Mouse (Mus musculus): ENCODE results near the gene Chga. TPM values are rescaled to one million over a fixed set of nuclear protein-coding genes. Genes with fewer than 3 reads are reported as not detected.
A peak's percentile ranks its signal among the peaks of the same experiment; 100 is the strongest.

Chga gene
- polyA plus RNA-seq (2015; fragmentation: Nextera tagmentation; extraction: Ambion mirVana) = 96.0 and 102 TPM in 2 replicates

DNA sequence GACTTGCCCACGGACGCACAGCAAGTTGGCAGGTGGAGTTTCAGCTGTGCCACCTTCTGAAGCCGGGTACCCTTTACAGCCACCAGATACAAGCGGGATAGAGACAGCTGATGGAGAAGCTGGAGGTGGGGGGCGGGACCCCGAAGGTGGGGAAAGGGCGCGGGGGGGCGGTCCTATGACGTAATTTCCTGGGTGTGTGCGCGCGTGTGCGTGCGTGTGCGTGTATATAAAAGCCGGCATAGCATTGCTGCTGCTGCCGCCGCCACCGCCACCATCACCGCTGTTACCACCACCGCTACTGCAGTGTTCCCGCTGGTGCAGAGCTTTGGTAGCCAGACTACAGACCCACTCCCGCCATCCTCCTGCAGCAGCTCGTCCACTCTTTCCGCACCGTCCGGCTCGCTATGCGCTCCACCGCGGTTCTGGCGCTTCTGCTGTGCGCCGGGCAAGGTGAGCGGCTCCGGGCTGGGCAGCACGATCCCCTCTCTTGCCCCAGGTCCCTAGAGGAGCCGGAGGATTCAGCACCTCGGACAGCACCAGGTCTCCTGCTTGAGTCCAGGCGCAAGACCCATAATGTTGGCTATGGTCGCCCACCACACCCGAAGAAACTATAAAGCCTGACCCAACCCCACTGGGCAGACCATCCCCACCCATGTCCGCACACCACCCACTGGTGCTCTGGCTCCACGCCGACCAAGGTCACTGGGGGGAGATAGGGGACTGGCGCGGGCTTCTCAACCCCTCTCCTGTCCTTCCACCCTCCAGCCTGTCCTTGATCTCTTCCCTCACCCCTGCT lies at the start of gene Chga:
Chga (plus strand) TSS at position 249 of the 796 bp plus-strand sequence.
- H3K4me3 ChIP-seq = peak within 1 kb of the TSS; percentile 58

DNA sequence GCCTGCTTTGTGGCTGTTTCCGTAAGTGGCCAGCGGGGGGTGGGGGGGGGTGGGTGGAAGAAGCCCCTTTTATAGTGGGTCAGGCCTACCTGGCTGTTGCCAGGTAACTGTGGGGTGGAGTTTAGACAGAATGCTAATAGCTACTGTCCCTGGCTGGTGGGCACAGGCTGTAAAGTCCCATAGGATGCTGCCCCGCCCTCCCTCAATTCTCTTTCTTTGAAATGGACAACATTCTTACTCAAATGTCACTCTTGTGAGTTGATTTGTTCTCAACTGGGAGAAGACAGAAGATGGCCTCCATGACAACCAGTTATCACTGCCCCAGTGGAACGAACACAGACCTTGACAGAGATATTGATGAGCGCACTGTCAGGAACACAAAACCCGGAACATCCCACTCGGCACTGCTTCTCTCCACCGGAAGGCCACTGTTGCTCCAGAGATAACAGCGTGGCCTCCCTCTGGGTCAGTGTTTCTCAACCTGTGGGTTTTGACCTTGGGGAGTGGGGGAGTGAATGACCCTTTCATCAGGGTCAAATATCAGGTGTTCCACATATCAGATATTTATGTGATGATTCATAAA lies 49.5 kb upstream of the Chga start:
- no peaks in the 10 kb centered on the region for H3K4me1 ChIP-seq (replicated peaks)
- H3K4me2 ChIP-seq = no peak overlapping the region
- no peak for ATAC-seq (ENCODE audit: low FRiP score)
- H3K4me3 ChIP-seq = no peak overlapping the region
- H3K27ac ChIP-seq = no peak overlapping the region
- no peaks in the 10 kb centered on the region for H3K9me3 ChIP-seq
- H3K36me3 ChIP-seq = 0 out of 2 replicates have a peak, but pooled peaks cover 2% of the 10 kb centered on the region
- H3K9ac ChIP-seq = no peak overlapping the region
- no peaks in the 10 kb centered on the region for H3K27me3 ChIP-seq
- WGBS = 64% methylated on average over 9 of the region's 9 CpGs

More for the DNA sequence above, at the start of gene Chga:
- Histone ChIP-seq H3K9ac (peak within 1 kb of the TSS; percentile 79), H3K4me1 (replicated peaks) (peaks cover 41% of the 10 kb centered on the region), H3K27ac (peak within 1 kb of the TSS; percentile 87), H3K9me3 (no peaks in the 10 kb centered on the region), H3K4me2 (peak within 1 kb of the TSS; percentile 78), H3K36me3 (peaks cover 14% of the 10 kb centered on the region), H3K27me3 (peaks cover 14% of the 10 kb centered on the region)
- peak; percentile 81 for ATAC-seq (ENCODE audit: low FRiP score)
- 3% methylated on average over 48 of the region's 48 CpGs for WGBS

DNA sequence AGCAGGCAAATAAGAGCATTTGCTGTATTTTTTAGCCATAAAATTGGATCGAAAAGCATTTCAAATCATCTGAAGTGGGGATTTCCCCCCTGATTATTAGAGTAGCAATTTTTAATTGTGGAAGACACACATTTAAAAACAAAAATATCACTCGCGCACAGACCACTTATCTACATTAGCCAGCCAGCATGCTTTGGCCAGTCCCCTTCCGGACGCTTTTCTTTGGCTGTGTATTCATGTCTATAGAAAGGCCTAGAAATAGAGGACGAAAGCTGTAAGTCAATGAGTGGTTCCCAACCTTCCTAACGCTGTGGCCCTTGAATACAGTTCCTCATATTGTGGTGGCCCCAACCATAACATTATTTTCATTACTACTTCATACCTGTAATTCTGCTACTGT lies 48.8 kb upstream of the Chga start:
- ATAC-seq (ENCODE audit: low FRiP score) = no peak
- Histone ChIP-seq H3K4me3 (no peak overlapping the region), H3K4me2 (no peak overlapping the region), H3K4me1 (replicated peaks) (peaks cover 4% of the 10 kb centered on the region), H3K9me3 (no peaks in the 10 kb centered on the region), H3K36me3 (no peaks in the 10 kb centered on the region), H3K9ac (no peak overlapping the region), H3K27ac (no peak overlapping the region), H3K27me3 (no peaks in the 10 kb centered on the region)
- 95% methylated on average over 7 of the region's 7 CpGs for WGBS

DNA sequence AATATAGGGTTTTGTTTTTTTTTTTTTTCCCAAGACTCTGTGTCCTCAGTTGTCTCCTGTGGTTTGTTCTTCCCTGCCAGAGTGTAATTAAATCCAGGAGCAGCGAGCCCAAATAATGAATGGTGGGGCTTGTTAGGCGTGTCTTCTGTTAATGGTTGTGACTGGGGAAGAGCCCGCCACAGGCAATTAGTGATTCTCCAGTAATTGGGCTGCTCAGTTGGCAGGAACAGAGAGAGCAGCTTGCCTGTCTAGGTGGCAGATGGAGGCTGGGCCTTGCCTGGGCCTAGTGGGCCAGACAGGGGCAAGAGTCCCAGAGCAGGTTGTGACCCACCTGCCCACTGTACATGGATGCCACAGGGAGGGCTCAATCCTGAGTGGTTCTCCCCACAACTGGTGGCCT lies 43.4 kb upstream of the Chga start:
- H3K36me3 ChIP-seq = no peaks in the 10 kb centered on the region
- peaks cover 19% of the 10 kb centered on the region for H3K4me1 ChIP-seq (replicated peaks)
- no peak overlapping the region for H3K4me3 ChIP-seq
- no peaks in the 10 kb centered on the region for H3K9me3 ChIP-seq
- WGBS = 22% methylated on average over 3 of the region's 3 CpGs
- H3K27me3 ChIP-seq = no peaks in the 10 kb centered on the region
- peak overlapping the region; percentile 74 for H3K27ac ChIP-seq
- H3K4me2 ChIP-seq = no peak overlapping the region
- ATAC-seq (ENCODE audit: low FRiP score) = peak; percentile 85
- no peak overlapping the region for H3K9ac ChIP-seq

DNA sequence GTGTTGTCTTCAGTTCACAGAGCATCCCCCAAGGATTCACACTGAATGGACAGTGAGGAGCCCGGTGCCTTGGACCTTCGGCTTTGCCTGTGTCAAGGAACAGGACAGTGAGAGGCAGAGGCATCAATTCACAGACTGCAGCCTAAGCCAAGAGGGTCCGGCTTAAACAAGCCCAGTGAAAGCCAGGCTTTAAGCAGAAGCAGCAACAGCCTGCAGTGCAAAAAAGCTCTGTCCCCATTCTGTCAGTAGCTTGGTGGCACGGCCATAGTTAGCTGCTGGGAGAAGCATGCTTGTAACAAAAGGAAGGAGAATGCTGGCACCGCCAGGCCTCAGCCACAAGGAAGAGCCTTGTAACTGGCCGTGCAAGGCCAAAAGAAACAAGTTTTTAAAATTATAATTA lies 40.6 kb upstream of the Chga start:
- no peaks in the 10 kb centered on the region for H3K27me3 ChIP-seq
- H3K36me3 ChIP-seq = no peaks in the 10 kb centered on the region
- no peak overlapping the region for H3K27ac ChIP-seq
- no peak overlapping the region for H3K9ac ChIP-seq
- no peak overlapping the region for H3K4me3 ChIP-seq
- H3K9me3 ChIP-seq = no peaks in the 10 kb centered on the region
- ATAC-seq (ENCODE audit: low FRiP score) = no peak
- H3K4me1 ChIP-seq (replicated peaks) = peaks cover 19% of the 10 kb centered on the region
- H3K4me2 ChIP-seq = no peak overlapping the region
- 64% methylated on average over 6 of the region's 6 CpGs for WGBS

DNA sequence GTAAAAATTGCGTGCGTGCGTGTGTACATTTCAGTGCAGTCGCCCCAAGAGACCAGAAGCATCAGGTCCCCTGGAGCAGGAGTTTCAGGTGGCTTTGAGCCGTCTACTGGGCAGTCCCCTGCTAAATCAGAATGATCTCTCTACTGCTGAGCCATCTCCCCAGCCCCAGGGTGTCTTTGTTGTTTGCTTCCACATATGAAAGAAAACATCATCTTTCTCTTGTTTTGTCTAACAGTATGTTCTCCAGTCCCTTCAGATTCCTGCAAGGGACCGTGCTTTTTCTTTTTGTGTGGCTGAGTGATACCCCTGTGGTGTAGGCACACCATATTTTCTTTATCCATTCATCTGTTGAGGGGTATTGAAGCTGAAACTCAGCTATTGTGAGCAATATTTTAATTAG lies 40.0 kb upstream of the Chga start:
- no peak for ATAC-seq (ENCODE audit: low FRiP score)
- Histone ChIP-seq H3K27ac (no peak overlapping the region), H3K4me2 (no peak overlapping the region), H3K4me3 (no peak overlapping the region), H3K36me3 (no peaks in the 10 kb centered on the region), H3K9me3 (no peaks in the 10 kb centered on the region), H3K4me1 (replicated peaks) (peaks cover 19% of the 10 kb centered on the region), H3K27me3 (no peaks in the 10 kb centered on the region), H3K9ac (no peak overlapping the region)
- WGBS = 70% methylated on average over 6 of the region's 6 CpGs

DNA sequence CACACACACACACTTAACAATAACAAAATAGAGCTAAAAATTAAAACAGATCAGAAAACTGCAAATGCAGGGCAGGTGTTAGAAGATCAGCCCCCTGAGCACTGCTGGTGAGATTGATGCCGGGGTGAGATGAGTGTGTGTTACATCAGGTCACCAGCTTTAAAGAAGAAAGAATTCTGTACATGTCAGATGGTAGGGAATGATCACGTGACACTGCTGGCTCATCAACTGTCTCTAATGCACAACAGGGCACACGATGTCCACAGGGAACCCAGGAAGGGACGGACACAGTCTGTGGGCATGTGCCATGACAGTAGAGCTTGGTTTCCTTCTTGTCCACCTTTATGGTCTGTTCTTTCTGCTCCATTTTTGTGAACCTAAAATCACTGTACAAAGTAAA lies 38.6 kb upstream of the Chga start:
- Histone ChIP-seq H3K9ac (no peak overlapping the region), H3K36me3 (no peaks in the 10 kb centered on the region), H3K4me2 (no peak overlapping the region), H3K4me3 (no peak overlapping the region), H3K4me1 (replicated peaks) (peaks cover 13% of the 10 kb centered on the region), H3K27me3 (no peaks in the 10 kb centered on the region), H3K27ac (no peak overlapping the region), H3K9me3 (no peaks in the 10 kb centered on the region)
- no peak for ATAC-seq (ENCODE audit: low FRiP score)
- WGBS = 83% methylated on average over 4 of the region's 4 CpGs

DNA sequence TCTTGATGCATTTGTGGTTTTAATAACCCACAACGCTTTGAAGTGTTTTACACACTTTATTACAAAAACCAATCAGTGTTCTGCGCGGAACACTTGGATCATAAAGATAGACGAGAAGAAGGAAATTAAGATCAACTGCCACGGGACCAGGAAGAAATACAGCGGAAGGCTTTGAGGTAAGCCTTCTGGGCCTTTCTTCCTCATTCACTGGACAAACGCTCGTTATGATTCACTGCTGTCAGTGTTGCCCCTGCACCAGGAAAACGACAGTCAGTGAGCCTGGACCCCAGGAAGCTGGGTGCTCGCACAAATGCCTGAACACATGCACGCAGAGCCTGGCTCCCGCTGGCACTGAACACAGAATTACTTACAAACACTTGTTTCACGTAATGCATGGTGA lies 37.1 kb upstream of the Chga start:
- ATAC-seq (ENCODE audit: low FRiP score) = no peak
- no peaks in the 10 kb centered on the region for H3K36me3 ChIP-seq

DNA sequence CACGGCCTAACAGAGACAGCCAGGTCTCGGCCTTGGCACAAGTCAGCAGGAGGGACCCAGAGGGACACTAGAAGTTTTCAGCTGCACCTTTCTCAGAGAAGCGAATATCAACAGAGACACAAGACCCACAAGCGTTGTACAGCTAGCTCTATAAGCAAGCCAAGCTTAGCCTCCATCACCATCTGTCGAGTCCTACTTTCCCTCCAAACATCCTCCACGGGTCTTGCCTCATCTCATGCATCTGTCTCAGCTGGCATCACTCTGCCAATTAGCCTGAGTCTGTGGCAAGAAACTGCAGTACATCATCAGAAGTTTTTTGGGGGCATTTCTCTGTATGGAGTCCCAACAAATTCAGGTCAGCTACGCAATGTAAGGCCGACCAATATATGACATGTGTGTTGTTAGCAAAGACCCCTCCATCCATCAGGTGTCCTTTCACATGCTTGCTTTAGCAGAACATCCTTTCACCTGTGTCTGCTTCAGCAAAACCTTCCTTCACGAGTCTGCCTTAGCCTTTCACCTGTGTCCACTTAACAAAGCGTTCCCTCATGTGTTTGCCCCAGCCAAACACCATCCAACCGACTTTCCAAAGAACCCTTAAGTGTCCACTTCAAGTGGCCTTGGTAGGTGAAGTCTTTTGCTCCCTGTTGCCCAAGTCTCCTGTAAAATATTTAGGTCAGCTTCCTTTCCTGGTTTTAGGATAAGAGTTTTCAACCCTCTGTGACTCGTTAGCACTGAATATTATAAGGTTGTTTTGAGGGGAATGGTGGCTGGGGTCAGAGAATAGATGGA lies 34.6 kb upstream of the Chga start:
- H3K4me1 ChIP-seq (replicated peaks) = peaks cover 7% of the 10 kb centered on the region; the same call in 1 of the 2 replicates
- no peak overlapping the region for H3K27ac ChIP-seq
- H3K9me3 ChIP-seq = no peaks in the 10 kb centered on the region
- WGBS = 88% methylated on average over 12 of the region's 12 CpGs
- H3K36me3 ChIP-seq = no peaks in the 10 kb centered on the region
- ATAC-seq (ENCODE audit: low FRiP score) = no peak
- no peaks in the 10 kb centered on the region for H3K27me3 ChIP-seq
- H3K9ac ChIP-seq = no peak overlapping the region
- no peak overlapping the region for H3K4me3 ChIP-seq
- no peak overlapping the region for H3K4me2 ChIP-seq

More for the DNA sequence above, 37.1 kb upstream of the Chga start:
- no peaks in the 10 kb centered on the region for H3K27me3 ChIP-seq
- WGBS = 77% methylated on average over 13 of the region's 13 CpGs
- no peaks in the 10 kb centered on the region for H3K9me3 ChIP-seq
- no peak overlapping the region for H3K4me3 ChIP-seq
- H3K9ac ChIP-seq = no peak overlapping the region
- H3K4me1 ChIP-seq (replicated peaks) = peaks cover 11% of the 10 kb centered on the region; the same call in 1 of the 2 replicates
- H3K4me2 ChIP-seq = no peak overlapping the region
- H3K27ac ChIP-seq = no peak overlapping the region

DNA sequence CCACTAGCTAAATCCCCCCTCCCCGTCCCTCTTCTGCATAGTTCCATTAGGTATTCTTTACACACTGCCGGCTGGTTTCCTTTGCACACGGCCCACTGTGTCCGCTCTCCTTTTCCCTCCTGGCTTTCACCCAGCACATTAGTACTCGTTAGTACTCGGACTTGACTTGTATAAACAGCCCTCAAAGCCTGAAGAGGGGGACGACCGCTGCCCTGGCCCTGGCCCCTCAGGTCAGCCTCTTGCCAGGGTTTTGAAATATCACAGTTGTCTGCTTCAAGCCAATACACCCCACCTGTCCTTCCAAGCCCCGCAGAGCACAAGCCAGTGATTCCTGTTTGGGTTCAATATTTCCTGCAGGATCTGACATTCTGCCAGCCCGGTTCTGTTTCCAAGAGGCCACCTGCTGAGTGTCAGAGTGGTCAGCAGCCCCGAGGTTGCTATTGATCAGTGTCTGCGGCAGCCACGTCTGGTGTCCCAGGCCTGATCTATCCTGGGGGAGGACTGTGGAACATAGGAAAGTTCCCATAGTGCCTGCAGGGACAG lies 32.9 kb upstream of the Chga start:
- WGBS = 38% methylated on average over 13 of the region's 13 CpGs
- no peaks in the 10 kb centered on the region for H3K9me3 ChIP-seq
- no peak for ATAC-seq (ENCODE audit: low FRiP score)
- H3K9ac ChIP-seq = peak overlapping the region; percentile 8; the same call in 1 of the 2 replicates
- H3K27me3 ChIP-seq = no peaks in the 10 kb centered on the region
- peaks cover 7% of the 10 kb centered on the region; the same call in 1 of the 2 replicates for H3K4me1 ChIP-seq (replicated peaks)
- H3K4me2 ChIP-seq = no peak overlapping the region
- H3K36me3 ChIP-seq = no peaks in the 10 kb centered on the region
- H3K4me3 ChIP-seq = no peak overlapping the region
- H3K27ac ChIP-seq = no peak overlapping the region

DNA sequence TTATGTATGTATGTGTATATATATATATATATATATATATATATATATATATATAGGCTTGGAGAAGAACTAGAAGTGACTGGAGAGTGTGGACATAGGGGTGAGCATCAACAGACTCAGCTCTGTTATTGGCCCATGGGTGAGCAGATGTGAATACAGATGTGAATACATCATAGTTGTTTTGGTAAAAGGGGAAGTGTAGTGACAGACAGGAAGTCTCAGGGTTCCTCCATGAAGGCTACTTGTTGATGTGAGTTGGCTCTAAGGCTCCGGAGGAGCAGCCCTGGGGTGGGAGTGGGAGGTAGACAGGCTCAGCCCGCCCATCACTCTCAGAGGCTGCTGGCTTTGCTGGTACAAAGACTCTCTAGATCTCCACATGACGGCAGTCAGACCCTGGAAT lies 30.6 kb upstream of the Chga start:
- no peak for ATAC-seq (ENCODE audit: low FRiP score)

DNA sequence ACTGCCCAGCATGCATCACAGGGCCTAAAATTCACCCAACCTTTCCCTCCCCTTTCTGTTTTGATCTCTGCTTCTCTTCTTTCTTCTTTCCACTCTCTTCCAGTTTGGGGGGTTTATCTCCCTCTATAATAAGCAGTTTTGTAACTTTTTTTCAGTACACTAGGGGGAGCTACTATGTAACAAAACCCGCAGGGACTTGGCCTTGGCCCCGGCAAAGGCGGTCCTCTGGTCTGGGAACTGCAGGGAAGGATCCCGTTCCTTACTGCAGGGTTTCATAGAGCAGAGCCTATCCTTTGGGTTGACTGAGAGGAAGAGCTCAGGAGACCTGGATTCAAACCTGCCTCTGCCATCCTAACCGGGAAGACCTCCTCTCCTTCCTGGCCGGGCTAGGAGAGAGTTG lies 30.0 kb upstream of the Chga start:
- Histone ChIP-seq H3K9ac (no peak overlapping the region), H3K36me3 (no peaks in the 10 kb centered on the region), H3K27ac (no peak overlapping the region), H3K4me2 (no peak overlapping the region), H3K9me3 (no peaks in the 10 kb centered on the region), H3K4me3 (no peak overlapping the region), H3K4me1 (replicated peaks) (peaks cover 7% of the 10 kb centered on the region; the same call in 1 of the 2 replicates), H3K27me3 (no peaks in the 10 kb centered on the region)
- WGBS = 24% methylated on average over 6 of the region's 6 CpGs
- no peak for ATAC-seq (ENCODE audit: low FRiP score)

More for the DNA sequence above, 30.6 kb upstream of the Chga start:
- peaks cover 7% of the 10 kb centered on the region; the same call in 1 of the 2 replicates for H3K4me1 ChIP-seq (replicated peaks)
- H3K27ac ChIP-seq = no peak overlapping the region
- H3K9ac ChIP-seq = no peak overlapping the region
- no peak overlapping the region for H3K4me2 ChIP-seq
- H3K4me3 ChIP-seq = no peak overlapping the region
- H3K27me3 ChIP-seq = no peaks in the 10 kb centered on the region
- H3K36me3 ChIP-seq = no peaks in the 10 kb centered on the region
- 76% methylated on average over 3 of the region's 3 CpGs for WGBS
- H3K9me3 ChIP-seq = no peaks in the 10 kb centered on the region
